Mouse (Mus musculus) urinary bladder, postnatal 0 days (tissue): ENCODE data around the gene Cacnb3. TPM values are rescaled to one million over a fixed set of nuclear protein-coding genes. Genes with fewer than 3 reads are reported as not detected.

Experiments
- polyA plus RNA-seq: library from polyadenylated mRNA; unstranded; fragments of >200 nt; fragmentation: Nextera tagmentation; extraction: Ambion mirVana; gene quantifications from 2 replicates; pipeline ENCODE4 v1.2.1, GENCODE M21; 2015

Gene Cacnb3
- 17.3 and 20.5 TPM in 2 replicates for polyA plus RNA-seq

DNA sequence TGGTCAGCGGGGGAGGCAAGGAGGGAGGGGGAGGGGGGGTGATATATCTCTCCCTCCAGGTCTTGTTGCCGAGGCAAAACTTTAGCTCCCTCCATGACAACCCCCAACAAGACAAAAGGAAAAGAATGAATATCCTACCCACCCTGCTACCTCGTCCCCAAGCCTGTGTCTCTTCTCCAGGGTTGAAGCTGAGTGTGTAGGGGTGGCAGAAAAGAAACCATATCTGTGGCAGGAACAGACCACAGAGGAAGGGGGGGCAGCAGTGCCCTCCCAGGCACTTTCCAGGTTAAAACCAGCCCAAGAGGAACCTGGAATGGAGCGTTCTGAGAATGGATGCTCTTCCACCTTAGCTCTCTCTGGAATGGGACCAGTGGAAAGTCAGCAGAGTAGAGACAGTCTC, at the start of gene Cacnb3:
TSS of gene Cacnb3 (plus strand) at position 301 of the 400 bp plus-strand sequence.

DNA sequence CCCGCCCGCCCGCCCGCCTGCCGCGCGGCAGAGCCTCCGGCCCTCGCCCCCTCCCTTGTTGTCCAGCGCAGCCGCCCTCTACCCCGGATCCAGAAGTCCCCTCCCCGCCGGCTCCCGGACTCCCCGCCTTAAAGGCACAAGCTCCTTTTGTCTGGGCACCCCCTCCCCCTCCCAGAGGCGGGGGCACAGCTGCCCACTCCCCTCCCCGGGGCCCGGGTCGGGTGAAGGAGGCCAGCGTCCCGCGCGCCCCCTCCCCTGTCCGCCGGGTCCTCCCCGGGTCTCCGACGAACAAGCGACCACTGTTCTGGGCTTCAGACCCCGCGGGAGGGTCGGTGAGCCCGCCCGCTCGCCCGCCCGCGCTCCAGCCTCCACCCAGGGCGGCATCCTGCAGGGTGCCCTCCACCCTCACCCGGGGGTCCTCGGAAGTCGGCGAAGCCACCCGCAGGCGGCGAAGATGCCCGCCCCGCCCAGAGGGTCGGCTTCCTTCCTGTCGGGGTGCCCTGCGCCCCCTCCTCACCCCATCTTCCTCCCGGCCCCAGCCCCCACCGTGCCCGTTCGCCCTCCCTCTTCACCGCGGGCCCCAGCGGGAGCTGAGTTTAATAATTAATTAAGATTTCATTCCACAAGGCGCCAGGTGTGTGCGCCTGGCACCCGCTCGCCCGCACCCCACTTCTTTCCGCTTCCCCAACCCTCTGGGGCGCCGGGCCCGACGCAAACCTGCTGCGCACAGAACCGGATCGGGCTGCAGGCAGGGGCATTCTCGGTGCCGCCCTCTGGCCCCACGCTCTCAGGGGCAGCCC, 21.1 kb upstream of the Cacnb3 start, which contains the start of gene Adcy6:
TSS of gene Adcy6 (minus strand) at position 746 of the 800 bp plus-strand sequence.

GRCm38 (mm10) chr15:98662567-98663545, 32.2 kb downstream of the Cacnb3 start, which contains the start of gene Ddx23:
TSS of gene Ddx23 (minus strand) at chr15:98662894.

DNA sequence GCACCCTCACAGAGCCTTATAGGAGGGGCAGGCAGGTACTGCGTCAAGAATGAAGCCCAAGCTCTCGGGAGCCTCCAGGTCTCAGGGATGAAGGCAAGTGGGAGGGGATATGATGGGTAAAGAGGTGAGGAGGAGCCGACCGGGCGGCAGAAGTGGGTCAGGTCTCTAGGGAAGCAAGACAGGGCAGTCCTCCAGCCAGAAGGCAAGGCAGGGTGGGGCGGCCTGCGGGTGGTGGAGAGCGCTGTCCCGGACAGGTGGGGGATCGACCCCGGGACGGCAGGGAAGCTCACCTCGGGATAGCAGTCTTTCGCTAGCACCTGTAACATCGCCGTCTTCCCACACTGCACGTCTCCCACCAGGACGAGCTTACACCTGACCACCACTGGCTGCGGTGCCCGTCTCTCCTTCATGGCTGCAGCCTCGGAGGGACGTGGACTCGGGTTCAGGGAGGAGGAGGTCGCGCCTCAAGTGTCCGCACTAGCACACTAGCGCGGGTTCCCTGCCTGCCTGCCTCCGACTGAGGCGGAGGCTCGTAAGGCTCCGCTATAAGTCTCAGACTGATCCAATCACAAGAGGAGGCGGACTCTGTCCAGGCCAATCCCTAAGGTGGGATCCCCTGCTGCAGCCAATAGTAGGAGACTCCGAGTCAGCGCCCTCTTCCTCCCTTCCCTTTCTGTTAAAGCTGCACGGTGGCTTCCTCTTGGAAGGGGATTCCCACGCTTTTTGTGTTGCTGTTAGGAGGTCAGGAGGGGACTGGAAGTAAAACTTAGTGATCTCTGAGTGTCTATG, 46.5 kb downstream of the Cacnb3 start, which contains the start of gene Rnd1:
TSS of gene Rnd1 (minus strand) at position 522 of the 789 bp plus-strand sequence.

Other genes starting within 250 kb of the Cacnb3 start
- not detected in 2 replicates for gene Olfr283, start 249.9 kb upstream of the Cacnb3 start, polyA plus RNA-seq
- gene Olfr282, start 199.6 kb upstream of the Cacnb3 start, polyA plus RNA-seq: not detected in 2 replicates
- not detected in 2 replicates for gene Olfr281, start 178.3 kb upstream of the Cacnb3 start, polyA plus RNA-seq
- not detected in 2 replicates for gene OR5BS1P, start 160.9 kb upstream of the Cacnb3 start, polyA plus RNA-seq
- gene Lalba, start 148.1 kb upstream of the Cacnb3 start, polyA plus RNA-seq: not detected in 2 replicates
- not detected in 2 replicates for gene Olfr279, start 138.4 kb upstream of the Cacnb3 start, polyA plus RNA-seq
- gene Kansl2, start 96.6 kb upstream of the Cacnb3 start, polyA plus RNA-seq: 47.3 and 47.6 TPM in 2 replicates
- 26.1 and 27.2 TPM in 2 replicates for gene Ccnt1, start 59.9 kb upstream of the Cacnb3 start, polyA plus RNA-seq
- gene 4930415O20Rik, start 59.8 kb upstream of the Cacnb3 start, polyA plus RNA-seq: not detected in 2 replicates
- 5.0 and 5.8 TPM in 2 replicates for gene Adcy6, start 20.8 kb upstream of the Cacnb3 start, polyA plus RNA-seq
- gene Ddx23, start 32.1 kb downstream of the Cacnb3 start, polyA plus RNA-seq: 11.6 and 12.9 TPM in 2 replicates
- 0.63 and 1.3 TPM in 2 replicates for gene Rnd1, start 46.6 kb downstream of the Cacnb3 start, polyA plus RNA-seq
- gene Ccdc65, start 77.4 kb downstream of the Cacnb3 start, polyA plus RNA-seq: 4.9 and 5.3 TPM in 2 replicates
- 39.2 and 42.9 TPM in 2 replicates for gene Fkbp11, start 97.4 kb downstream of the Cacnb3 start, polyA plus RNA-seq
- 24.2 and 25.3 TPM in 2 replicates for gene Arf3, start 132.4 kb downstream of the Cacnb3 start, polyA plus RNA-seq
- 0.58 and 1.1 TPM in 2 replicates for gene Wnt10b, start 147.3 kb downstream of the Cacnb3 start, polyA plus RNA-seq
- 0.12 TPM in 1 of 2 replicates, not detected in the other for gene Wnt1, start 159.0 kb downstream of the Cacnb3 start, polyA plus RNA-seq
- not detected in 2 replicates for gene Ddn, start 178.7 kb downstream of the Cacnb3 start, polyA plus RNA-seq
- 54.6 and 55.4 TPM in 2 replicates for gene Prkag1, start 200.7 kb downstream of the Cacnb3 start, polyA plus RNA-seq
- 5.1 TPM in 2 replicates for gene Kmt2d, start 240.4 kb downstream of the Cacnb3 start, polyA plus RNA-seq